Mouse (Mus musculus) hindbrain, embryonic 12.5 days (tissue): ENCODE results near the gene Larp4. TPM values are rescaled to one million over a fixed set of nuclear protein-coding genes. Genes with fewer than 3 reads are reported as not detected.
"Not testable (repeated sequence)": the region's sequence is repeated elsewhere in the genome, so short reads cannot be mapped to it uniquely, and the experiment has no call there.

Experiments
- ATAC-seq: fragments of 200-750 bp; cut with Nextera tagmentation; 2 replicates; pipeline ENCODE4 v1.8.0; 2017; ENCODE audit warnings: moderate TSS enrichment; ENCODE audit not compliant: low FRiP score
- H3K27ac ChIP-seq: fragments of 300-500 bp; sonication (generic); 2 replicates; pipeline ENCODE4 v1.5.1; 2016; ENCODE audit warnings: mild to moderate bottlenecking
- H3K27me3 ChIP-seq: fragments of 300-500 bp; sonication (generic); 2 replicates; pipeline ENCODE4 v1.6.1; 2016; ENCODE audit warnings: mild to moderate bottlenecking
- H3K36me3 ChIP-seq: fragments of 300-500 bp; sonication (generic); 2 replicates; pipeline ENCODE4 v1.6.1; 2016; ENCODE audit warnings: mild to moderate bottlenecking
- H3K4me1 ChIP-seq: fragments of 300-500 bp; sonication (generic); 2 replicates; pipeline ENCODE4 v1.6.1; 2016
- H3K4me2 ChIP-seq: fragments of 300-500 bp; sonication (generic); replicated peaks from 2 replicates; pipeline ENCODE4 v1.6.1; 2016; ENCODE audit warnings: mild to moderate bottlenecking
- H3K4me3 ChIP-seq: fragments of 300-500 bp; sonication (generic); 2 replicates; pipeline ENCODE4 v1.5.1; 2016; ENCODE audit warnings: mild to moderate bottlenecking
- H3K9ac ChIP-seq: fragments of 300-500 bp; sonication (generic); 2 replicates; pipeline ENCODE4 v1.6.1; 2016; ENCODE audit warnings: mild to moderate bottlenecking, moderate library complexity
- H3K9me3 ChIP-seq: fragments of 300-500 bp; sonication (generic); replicated peaks from 2 replicates; pipeline ENCODE4 v1.6.1; 2016; ENCODE audit warnings: mild to moderate bottlenecking
- WGBS: fragments of 180-500 bp; shearing (Covaris S2); methylation state at CpG from one replicate; pipeline ENCODE4 v1.1.7; 2016; 5-methylcytosine and 5-hydroxymethylcytosine counted together
- polyA plus RNA-seq: library from polyadenylated mRNA; unstranded; fragments of >200 nt; fragmentation: Nextera tagmentation; extraction: Ambion mirVana; gene quantifications from 2 replicates; pipeline ENCODE4 v1.2.1, GENCODE M21; 2016

The Larp4 gene
- polyA plus RNA-seq, 1 experiment from 2014 or later, result 31.2 TPM

DNA sequence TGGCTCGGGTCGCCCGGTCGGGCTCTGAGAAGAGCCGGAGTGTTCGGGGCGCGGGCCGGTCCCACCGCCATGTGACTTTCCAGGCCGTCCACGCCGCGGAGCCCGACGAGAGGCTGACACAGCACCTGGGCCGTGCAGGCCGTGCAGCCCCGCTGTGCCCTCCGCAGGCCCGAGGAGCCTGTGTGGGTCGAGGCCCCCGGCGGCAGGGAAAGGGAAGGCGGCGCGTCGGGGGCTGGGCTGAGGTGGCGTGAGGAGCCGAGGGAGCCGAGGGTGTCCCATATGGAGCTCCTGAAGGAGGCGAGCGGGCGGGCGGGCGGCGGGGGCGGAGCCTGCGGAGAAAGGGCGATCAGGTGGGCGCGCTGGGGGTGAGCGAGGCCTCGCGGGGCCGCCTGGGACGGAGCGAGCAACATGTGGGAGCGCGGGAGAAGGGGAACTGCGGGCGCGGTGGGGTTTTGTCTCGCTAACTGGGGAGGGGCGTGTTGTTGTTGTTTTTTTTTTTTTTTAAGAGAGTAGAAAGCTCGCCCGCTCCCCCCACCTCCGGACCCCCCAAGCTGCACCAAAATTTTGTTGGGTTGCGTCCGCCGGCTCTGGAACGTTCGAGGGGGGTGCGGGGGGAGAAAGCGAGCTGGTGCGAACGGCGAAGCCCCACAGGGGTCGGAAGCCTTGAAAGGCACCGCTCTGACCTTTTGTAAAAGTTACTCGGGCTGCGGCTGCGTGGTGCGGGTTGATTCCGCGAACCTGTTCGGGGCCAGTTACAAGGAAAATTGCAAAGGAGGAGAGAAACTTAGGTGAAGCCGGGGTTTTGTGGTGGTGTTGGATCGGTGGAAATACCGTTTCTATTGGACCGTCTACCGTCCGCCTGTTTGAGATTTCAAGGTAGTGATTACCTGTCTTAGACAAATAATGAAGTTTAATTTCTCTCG, 3.4 kb downstream of the Larp4 start:
- Histone ChIP-seq H3K27me3 (no peaks in the 10 kb centered on the region), H3K9ac (peak overlapping the region; percentile 87), H3K36me3 (no peaks in the 10 kb centered on the region), H3K9me3 (no peaks in the 10 kb centered on the region), H3K4me1 (0 out of 2 replicates have a peak, but pooled peaks cover 3% of the 10 kb centered on the region), H3K4me2 (peak overlapping the region; percentile 88), H3K4me3 (peak overlapping the region; percentile 97), H3K27ac (peak overlapping the region; percentile 95)
- peak; percentile 87 for ATAC-seq
- WGBS, result under 1% methylated on average over 82 of the region's 84 CpGs

DNA sequence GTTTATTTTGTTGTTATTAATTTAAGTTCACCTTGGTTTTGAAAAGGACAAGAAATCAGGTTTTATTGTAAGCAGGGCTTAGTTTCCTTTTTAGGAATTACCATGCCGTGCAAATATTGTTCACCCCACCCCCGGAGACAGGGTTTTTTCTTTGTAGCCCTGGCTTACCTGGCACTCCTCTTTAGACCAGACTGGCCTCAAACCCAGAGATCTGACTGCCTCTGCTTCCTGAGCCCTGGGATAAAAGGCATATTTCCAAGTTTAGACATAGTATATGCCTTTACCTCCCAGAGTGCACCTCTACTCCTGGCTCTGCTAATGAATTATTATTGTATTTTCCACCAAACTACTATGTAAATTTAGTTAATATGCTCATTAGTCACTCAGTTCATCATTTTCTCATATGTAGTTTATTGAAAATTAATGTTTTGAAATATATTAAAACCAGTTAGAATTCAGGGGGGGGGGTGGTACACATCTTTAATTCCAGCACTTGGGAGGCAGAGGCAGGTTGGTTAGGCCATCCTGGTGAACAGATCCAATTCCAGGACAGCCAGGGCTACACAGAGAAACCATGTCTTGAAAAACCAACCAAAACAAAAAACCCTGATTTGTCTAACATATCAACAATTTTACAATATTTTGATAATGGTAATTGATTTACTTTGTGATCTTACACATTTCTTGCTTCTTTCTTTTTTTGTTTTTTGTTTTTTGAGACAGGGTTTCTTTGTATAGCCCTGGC, 4.8 kb downstream of the Larp4 start:
- no peaks in the 10 kb centered on the region for H3K27me3 ChIP-seq
- ATAC-seq, result no peak
- H3K4me3 ChIP-seq, result no peak overlapping the region
- H3K9ac ChIP-seq, result no peak overlapping the region
- H3K4me2 ChIP-seq, result peak overlapping the region; percentile 88
- 0 out of 2 replicates have a peak, but pooled peaks cover 3% of the 10 kb centered on the region for H3K4me1 ChIP-seq
- H3K9me3 ChIP-seq, result no peaks in the 10 kb centered on the region
- H3K36me3 ChIP-seq, result no peaks in the 10 kb centered on the region
- 79% methylated on average over 2 of the region's 2 CpGs for WGBS
- no peak overlapping the region for H3K27ac ChIP-seq

DNA sequence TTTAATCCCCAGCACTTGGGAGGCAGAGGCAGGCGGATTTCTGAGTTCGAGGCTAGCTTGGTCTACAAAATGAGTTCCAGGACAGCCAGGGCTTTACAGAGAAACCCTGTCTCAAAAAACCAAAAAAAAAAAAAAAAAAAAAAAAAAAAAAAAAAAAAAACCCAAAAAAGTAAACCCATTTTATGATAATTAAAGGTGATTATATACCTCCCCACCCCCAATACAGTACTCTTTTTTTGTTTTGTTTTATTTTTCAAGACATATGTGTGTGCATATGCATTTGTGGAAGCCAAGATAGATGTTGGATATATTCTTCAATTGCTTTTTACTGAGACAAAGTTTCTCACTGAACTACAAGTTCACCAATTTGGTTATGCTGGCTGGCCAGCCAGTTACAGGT, 6.3 kb downstream of the Larp4 start:
- not testable (repeated sequence) for H3K9me3 ChIP-seq, H3K27me3 ChIP-seq, H3K4me2 ChIP-seq, H3K36me3 ChIP-seq, H3K4me3 ChIP-seq, H3K4me1 ChIP-seq, H3K27ac ChIP-seq, ATAC-seq, H3K9ac ChIP-seq
- WGBS, result 95% methylated on average over 2 of the region's 2 CpGs

GRCm38 (mm10) chr15:99979266-99979665, 9.4 kb downstream of the Larp4 start:
- Histone ChIP-seq H3K4me3 (no peak overlapping the region), H3K4me1 (0 out of 2 replicates have a peak, but pooled peaks cover 3% of the 10 kb centered on the region), H3K4me2 (no peak overlapping the region), H3K9me3 (no peaks in the 10 kb centered on the region), H3K36me3 (no peaks in the 10 kb centered on the region), H3K27me3 (no peaks in the 10 kb centered on the region), H3K9ac (no peak overlapping the region), H3K27ac (no peak overlapping the region)
- no peak for ATAC-seq
- 83% methylated on average over 1 of the region's 1 CpGs for WGBS

GRCm38 (mm10) chr15:99979715-99980114, 9.8 kb downstream of the Larp4 start:
- H3K4me3 ChIP-seq, result no peak overlapping the region
- no peak overlapping the region for H3K9ac ChIP-seq
- no peak overlapping the region for H3K4me2 ChIP-seq
- no peak for ATAC-seq
- no peaks in the 10 kb centered on the region for H3K9me3 ChIP-seq
- H3K27ac ChIP-seq, result no peak overlapping the region
- no peaks in the 10 kb centered on the region for H3K27me3 ChIP-seq
- H3K4me1 ChIP-seq, result no peaks in the 10 kb centered on the region
- WGBS, result 89% methylated on average over 2 of the region's 2 CpGs
- H3K36me3 ChIP-seq, result no peaks in the 10 kb centered on the region

- Histone ChIP-seq H3K9me3 (no peaks in the 10 kb centered on the region), H3K27me3 (no peaks in the 10 kb centered on the region), H3K36me3 (peaks cover 46% of the 10 kb centered on the region), H3K4me1 (no peaks in the 10 kb centered on the region), H3K4me2 (no peak overlapping the region), H3K27ac (no peak overlapping the region), H3K9ac (no peak overlapping the region), H3K4me3 (no peak overlapping the region)
- no peak for ATAC-seq
- WGBS, result 100% methylated on average over 1 of the region's 1 CpGs
Measured at GRCm38 (mm10) chr15:99993100-99993499, 23.2 kb downstream of the Larp4 start.

DNA sequence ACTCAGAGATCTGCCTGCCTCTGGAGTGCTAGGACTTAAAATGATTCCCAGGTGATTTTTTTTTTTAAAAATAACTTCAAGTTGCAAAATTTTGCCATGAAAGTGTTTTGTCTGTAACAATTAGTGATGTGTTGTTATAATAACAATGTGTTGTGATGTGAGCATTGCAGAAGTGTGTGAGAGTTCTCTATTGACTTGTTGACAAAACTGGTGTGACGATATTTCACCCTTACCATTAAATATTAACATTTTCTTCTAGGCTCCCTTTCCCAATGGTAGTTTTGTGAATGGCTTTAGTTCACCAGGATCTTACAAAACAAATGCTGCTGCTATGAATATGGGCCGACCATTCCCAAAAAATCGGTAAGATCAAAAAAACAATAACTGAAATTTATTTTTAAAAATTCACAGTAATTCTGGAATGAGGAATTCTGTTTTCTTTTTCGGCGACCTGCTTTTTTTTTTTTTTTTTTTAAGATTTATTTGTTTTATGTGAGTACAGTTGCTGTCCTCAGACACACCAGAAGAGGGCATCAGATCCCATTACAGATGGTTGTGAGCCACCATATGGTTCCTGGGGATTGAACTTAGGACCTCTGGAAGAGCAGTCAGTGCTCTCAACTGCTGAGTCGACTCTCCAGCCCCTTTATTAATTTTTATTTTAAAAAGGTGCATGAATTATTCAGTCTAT, 27.4 kb downstream of the Larp4 start:
- ATAC-seq, result no peak
- Histone ChIP-seq H3K4me1 (no peaks in the 10 kb centered on the region), H3K27ac (no peak overlapping the region), H3K9me3 (no peaks in the 10 kb centered on the region), H3K4me3 (no peak overlapping the region), H3K36me3 (peaks cover 43% of the 10 kb centered on the region), H3K27me3 (no peaks in the 10 kb centered on the region), H3K4me2 (no peak overlapping the region), H3K9ac (no peak overlapping the region)
- 97% methylated on average over 6 of the region's 6 CpGs for WGBS

DNA sequence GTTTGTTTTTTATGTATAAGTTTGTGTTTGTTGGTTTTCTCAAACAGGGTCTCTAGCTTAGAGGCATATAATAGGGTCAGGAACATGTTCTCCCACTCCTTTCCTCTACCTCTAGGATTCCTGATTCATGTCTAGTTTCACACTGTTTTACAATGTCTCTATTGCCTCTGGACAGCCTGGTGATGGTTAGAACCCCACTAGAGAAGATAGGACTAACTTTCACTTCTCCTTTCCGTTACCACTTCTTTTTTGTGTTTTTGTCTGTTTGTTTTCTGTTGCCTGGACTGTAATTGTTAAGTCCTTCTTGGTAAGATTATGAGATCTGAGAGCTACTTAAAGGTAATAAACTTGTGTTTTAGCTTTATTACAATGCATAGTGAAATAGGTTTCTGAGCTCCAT, 29.5 kb downstream of the Larp4 start:
- no peaks in the 10 kb centered on the region for H3K27me3 ChIP-seq
- ATAC-seq, result no peak
- no peaks in the 10 kb centered on the region for H3K4me1 ChIP-seq
- H3K9ac ChIP-seq, result no peak overlapping the region
- H3K4me3 ChIP-seq, result no peak overlapping the region
- peaks cover 48% of the 10 kb centered on the region for H3K36me3 ChIP-seq
- H3K9me3 ChIP-seq, result no peaks in the 10 kb centered on the region
- H3K4me2 ChIP-seq, result no peak overlapping the region
- 100% methylated on average over 1 of the region's 1 CpGs for WGBS
- H3K27ac ChIP-seq, result no peak overlapping the region

DNA sequence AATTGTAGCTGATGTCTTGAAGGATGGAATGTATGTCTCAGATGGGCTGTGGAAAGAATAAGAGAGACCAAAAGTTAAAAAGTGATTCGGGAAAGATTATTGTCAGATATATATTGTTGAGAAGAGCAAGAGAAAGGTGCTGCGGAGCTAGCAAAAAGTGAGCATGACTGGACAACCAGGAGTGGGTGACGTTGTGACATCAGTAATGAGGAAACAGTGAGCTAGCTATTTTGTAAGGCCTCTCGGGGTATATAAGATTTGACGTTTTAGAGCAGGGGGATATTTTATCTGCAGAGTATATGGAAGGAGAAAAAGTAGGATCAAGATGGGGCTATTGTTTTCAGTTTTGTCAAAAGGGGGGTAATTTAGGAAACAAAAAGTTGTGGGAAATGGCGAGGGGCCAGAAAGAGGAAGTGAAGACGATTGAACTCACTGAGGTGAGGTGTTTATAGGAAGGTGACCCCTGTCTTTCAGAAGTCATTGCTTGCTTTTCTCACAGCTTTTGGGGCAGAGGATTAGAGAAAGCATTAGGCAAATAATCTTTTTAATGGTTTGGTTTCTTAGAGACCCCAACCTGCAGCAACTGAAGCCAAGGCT, 34.9 kb downstream of the Larp4 start:
- H3K9me3 ChIP-seq, result no peaks in the 10 kb centered on the region
- no peak overlapping the region for H3K4me3 ChIP-seq
- H3K27ac ChIP-seq, result no peak overlapping the region
- ATAC-seq, result no peak
- H3K4me1 ChIP-seq, result no peaks in the 10 kb centered on the region
- H3K36me3 ChIP-seq, result peaks cover 67% of the 10 kb centered on the region
- WGBS, result 92% methylated on average over 7 of the region's 7 CpGs
- H3K27me3 ChIP-seq, result no peaks in the 10 kb centered on the region
- no peak overlapping the region for H3K9ac ChIP-seq
- no peak overlapping the region for H3K4me2 ChIP-seq

DNA sequence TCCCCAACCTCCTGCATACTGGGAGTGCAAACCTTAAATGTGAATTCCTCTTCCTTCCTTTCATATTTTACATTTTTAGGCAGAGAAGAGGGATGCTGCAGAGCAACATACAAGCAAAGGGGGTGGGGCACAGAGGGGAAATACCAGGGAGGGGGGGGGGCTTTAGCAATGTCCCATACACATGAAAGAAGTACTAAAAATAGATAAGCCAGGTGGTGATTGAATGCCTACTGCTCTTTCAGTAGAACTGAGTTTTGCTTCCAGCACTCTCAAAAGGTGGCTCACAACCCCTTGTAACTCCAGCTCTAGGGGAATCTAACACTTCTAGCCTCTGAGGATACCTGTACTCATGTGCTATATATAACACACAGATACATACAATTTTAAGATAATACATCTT, 36.3 kb downstream of the Larp4 start:
- Histone ChIP-seq H3K36me3 (peaks cover 76% of the 10 kb centered on the region), H3K4me3 (no peak overlapping the region), H3K9me3 (no peaks in the 10 kb centered on the region), H3K4me1 (no peaks in the 10 kb centered on the region), H3K9ac (no peak overlapping the region), H3K27ac (no peak overlapping the region), H3K4me2 (no peak overlapping the region), H3K27me3 (no peaks in the 10 kb centered on the region)
- ATAC-seq, result no peak

- WGBS, result 83% methylated on average over 6 of the region's 6 CpGs
- H3K4me1 ChIP-seq, result no peaks in the 10 kb centered on the region
Measured at GRCm38 (mm10) chr15:100018280-100018899, 48.5 kb downstream of the Larp4 start.

More at GRCm38 (mm10) chr15:100018280-100018899, 48.5 kb downstream of the Larp4 start:
- Histone ChIP-seq H3K9me3 (no peaks in the 10 kb centered on the region), H3K4me2 (no peak overlapping the region), H3K9ac (no peak overlapping the region), H3K27me3 (no peaks in the 10 kb centered on the region), H3K27ac (no peak overlapping the region), H3K4me3 (no peak overlapping the region), H3K36me3 (peaks cover 8% of the 10 kb centered on the region)
- no peak for ATAC-seq
